Mouse (Mus musculus) lung, embryonic 15.5 days (tissue): Measurements from ENCODE around the gene Nr1i3. TPM values are rescaled to one million over a fixed set of nuclear protein-coding genes. Genes with fewer than 3 reads are reported as not detected.

Experiments used
- ATAC-seq: fragments of 200-750 bp; cut with Nextera tagmentation; 2 replicates; pipeline ENCODE4 v1.8.0; 2017; ENCODE audit warnings: moderate number of reproducible peaks, borderline replicate concordance; ENCODE audit not compliant: low FRiP score, low TSS enrichment; ENCODE audit errors: extremely low read depth
- H3K27ac ChIP-seq: fragments of 300-500 bp; sonication (generic); 2 replicates; pipeline ENCODE4 v1.5.1; 2015; ENCODE audit warnings: moderate library complexity, mild to moderate bottlenecking, inconsistent platforms
- H3K27me3 ChIP-seq: fragments of 300-500 bp; sonication (generic); 2 replicates; pipeline ENCODE4 v1.6.1; 2015; ENCODE audit warnings: inconsistent platforms
- H3K36me3 ChIP-seq: fragments of 300-500 bp; sonication (generic); 2 replicates; pipeline ENCODE4 v1.6.1; 2015; ENCODE audit warnings: inconsistent platforms
- H3K4me1 ChIP-seq: fragments of 300-500 bp; sonication (generic); 2 replicates; pipeline ENCODE4 v1.6.1; 2015; ENCODE audit warnings: inconsistent platforms
- H3K4me2 ChIP-seq: fragments of 300-500 bp; sonication (generic); 2 replicates; pipeline ENCODE4 v1.6.1; 2015; ENCODE audit warnings: inconsistent platforms, mild to moderate bottlenecking, moderate library complexity
- H3K4me3 ChIP-seq: fragments of 300-500 bp; sonication (generic); 2 replicates; pipeline ENCODE4 v1.5.1; 2015; ENCODE audit warnings: mild to moderate bottlenecking, inconsistent platforms
- H3K9ac ChIP-seq: fragments of 300-500 bp; sonication (generic); 2 replicates; pipeline ENCODE4 v1.6.1; 2015; ENCODE audit warnings: inconsistent platforms
- H3K9me3 ChIP-seq: fragments of 300-500 bp; sonication (generic); 2 replicates; pipeline ENCODE4 v1.6.1; 2016; ENCODE audit warnings: inconsistent platforms
- WGBS: fragments of 180-500 bp; shearing (Covaris S2); methylation state at CpG from one replicate; pipeline ENCODE4 v1.1.7; 2015; 5-methylcytosine and 5-hydroxymethylcytosine counted together
- polyA plus RNA-seq: library from polyadenylated mRNA; unstranded; fragments of >200 nt; fragmentation: Nextera tagmentation; extraction: Ambion mirVana; gene quantifications from 2 replicates; pipeline ENCODE4 v1.2.1, GENCODE M21; 2015

The Nr1i3 gene
- polyA plus RNA-seq, 1 experiment from 2014 or later, result 0.20 TPM

- no peaks in the 10 kb centered on the region for H3K36me3 ChIP-seq
- no peak for ATAC-seq
- no peak overlapping the region for H3K27ac ChIP-seq
- H3K4me2 ChIP-seq, result no peak overlapping the region
- WGBS, result 72% methylated on average over 13 of the region's 13 CpGs
- H3K27me3 ChIP-seq, result peaks cover 16% of the 10 kb centered on the region
- no peak overlapping the region for H3K9ac ChIP-seq
- H3K4me1 ChIP-seq, result peaks cover 14% of the 10 kb centered on the region
- no peaks in the 10 kb centered on the region for H3K9me3 ChIP-seq
- no peak overlapping the region for H3K4me3 ChIP-seq
These were observed 25.7 kb upstream of the Nr1i3 start for GRCm38 (mm10) chr1:171187851-171188700.

GRCm38 (mm10) chr1:171189046-171189445 is 24.7 kb upstream of the Nr1i3 start:
- Histone ChIP-seq H3K4me3 (no peak overlapping the region), H3K9ac (no peak overlapping the region), H3K27ac (peak overlapping the region; percentile 35), H3K27me3 (peaks cover 25% of the 10 kb centered on the region), H3K36me3 (no peaks in the 10 kb centered on the region), H3K4me2 (peak overlapping the region; percentile 19; the same call in 1 of the 2 replicates), H3K9me3 (no peaks in the 10 kb centered on the region), H3K4me1 (peaks cover 15% of the 10 kb centered on the region)
- WGBS, result 4% methylated on average over 8 of the region's 8 CpGs
- peak; percentile 16; the same call in 1 of the 2 replicates for ATAC-seq

GRCm38 (mm10) chr1:171189476-171190114 is 24.2 kb upstream of the Nr1i3 start:
- H3K4me1 ChIP-seq, result peaks cover 15% of the 10 kb centered on the region
- H3K4me2 ChIP-seq, result peak overlapping the region; percentile 19; the same call in 1 of the 2 replicates
- 38% methylated on average over 14 of the region's 14 CpGs for WGBS

GRCm38 (mm10) chr1:171190832-171191231 is 22.9 kb upstream of the Nr1i3 start:
- WGBS, result 94% methylated on average over 9 of the region's 9 CpGs
- no peaks in the 10 kb centered on the region for H3K9me3 ChIP-seq
- H3K27me3 ChIP-seq, result peaks cover 43% of the 10 kb centered on the region
- no peak overlapping the region for H3K27ac ChIP-seq
- H3K4me3 ChIP-seq, result no peak overlapping the region
- no peak overlapping the region for H3K4me2 ChIP-seq
- no peaks in the 10 kb centered on the region for H3K36me3 ChIP-seq
- no peak overlapping the region for H3K9ac ChIP-seq
- H3K4me1 ChIP-seq, result peaks cover 19% of the 10 kb centered on the region
- ATAC-seq, result no peak

More at GRCm38 (mm10) chr1:171189476-171190114, 24.2 kb upstream of the Nr1i3 start:
- no peak overlapping the region for H3K4me3 ChIP-seq
- no peaks in the 10 kb centered on the region for H3K36me3 ChIP-seq
- no peaks in the 10 kb centered on the region for H3K9me3 ChIP-seq
- H3K27ac ChIP-seq, result peak overlapping the region; percentile 35
- peak; percentile 62 for ATAC-seq
- H3K27me3 ChIP-seq, result peaks cover 31% of the 10 kb centered on the region
- H3K9ac ChIP-seq, result no peak overlapping the region

GRCm38 (mm10) chr1:171192283-171192682 is 21.5 kb upstream of the Nr1i3 start:
- no peak overlapping the region for H3K27ac ChIP-seq
- WGBS, result 49% methylated on average over 10 of the region's 10 CpGs
- no peaks in the 10 kb centered on the region for H3K9me3 ChIP-seq
- H3K4me3 ChIP-seq, result no peak overlapping the region
- ATAC-seq, result no peak
- peaks cover 58% of the 10 kb centered on the region for H3K27me3 ChIP-seq
- H3K4me2 ChIP-seq, result no peak overlapping the region
- H3K36me3 ChIP-seq, result no peaks in the 10 kb centered on the region
- H3K4me1 ChIP-seq, result peaks cover 24% of the 10 kb centered on the region
- H3K9ac ChIP-seq, result no peak overlapping the region

GRCm38 (mm10) chr1:171193093-171193840 is 20.5 kb upstream of the Nr1i3 start:
- H3K4me2 ChIP-seq, result peak overlapping the region; percentile 33
- peaks cover 65% of the 10 kb centered on the region for H3K27me3 ChIP-seq
- H3K27ac ChIP-seq, result no peak overlapping the region
- 9% methylated on average over 18 of the region's 18 CpGs for WGBS
- no peaks in the 10 kb centered on the region for H3K36me3 ChIP-seq
- H3K9me3 ChIP-seq, result no peaks in the 10 kb centered on the region
- H3K9ac ChIP-seq, result no peak overlapping the region
- ATAC-seq, result no peak
- H3K4me3 ChIP-seq, result peak overlapping the region; percentile 0; the same call in 1 of the 2 replicates
- H3K4me1 ChIP-seq, result peaks cover 24% of the 10 kb centered on the region

GRCm38 (mm10) chr1:171193911-171194830 is 19.6 kb upstream of the Nr1i3 start:
- H3K4me3 ChIP-seq, result no peak overlapping the region

GRCm38 (mm10) chr1:171195046-171195822 is 18.5 kb upstream of the Nr1i3 start:
- Histone ChIP-seq H3K36me3 (no peaks in the 10 kb centered on the region), H3K27ac (no peak overlapping the region), H3K4me1 (peaks cover 14% of the 10 kb centered on the region), H3K9ac (no peak overlapping the region), H3K4me2 (peak overlapping the region; percentile 78), H3K9me3 (no peaks in the 10 kb centered on the region), H3K27me3 (peaks cover 71% of the 10 kb centered on the region), H3K4me3 (peak overlapping the region; percentile 47)
- 0 out of 2 replicates have a peak, but pooled peaks have one; percentile 52 for ATAC-seq
- WGBS, result 9% methylated on average over 20 of the region's 20 CpGs

More at GRCm38 (mm10) chr1:171193911-171194830, 19.6 kb upstream of the Nr1i3 start:
- H3K27me3 ChIP-seq, result peaks cover 71% of the 10 kb centered on the region
- peaks cover 20% of the 10 kb centered on the region for H3K4me1 ChIP-seq
- no peak for ATAC-seq
- no peak overlapping the region for H3K4me2 ChIP-seq
- 32% methylated on average over 11 of the region's 11 CpGs for WGBS
- H3K9ac ChIP-seq, result no peak overlapping the region
- H3K27ac ChIP-seq, result no peak overlapping the region
- no peaks in the 10 kb centered on the region for H3K36me3 ChIP-seq
- H3K9me3 ChIP-seq, result no peaks in the 10 kb centered on the region

- H3K9me3 ChIP-seq, result no peaks in the 10 kb centered on the region
- H3K36me3 ChIP-seq, result no peaks in the 10 kb centered on the region
- H3K27me3 ChIP-seq, result peaks cover 71% of the 10 kb centered on the region
- ATAC-seq, result peak; percentile 90; the same call in 1 of the 2 replicates
- H3K4me2 ChIP-seq, result peak within 1 kb of the TSS; percentile 78
- under 1% methylated on average over 33 of the region's 33 CpGs for WGBS
- peak within 1 kb of the TSS; percentile 47 for H3K4me3 ChIP-seq
- H3K27ac ChIP-seq, result no peak within 1 kb of the TSS
- H3K4me1 ChIP-seq, result peaks cover 14% of the 10 kb centered on the region
- 0 out of 2 replicates have a peak within 1 kb of the TSS, but pooled peaks have one; percentile 1 for H3K9ac ChIP-seq
These were observed 17.8 kb upstream of the Nr1i3 start, which contains the start of gene Pcp4l1 for GRCm38 (mm10) chr1:171195887-171196397. Gene Pcp4l1, minus strand, starts transcription at chr1:171196268.

- no peak for ATAC-seq
- Histone ChIP-seq H3K9ac (no peak overlapping the region), H3K36me3 (no peaks in the 10 kb centered on the region), H3K27ac (no peak overlapping the region), H3K4me2 (no peak overlapping the region), H3K9me3 (no peaks in the 10 kb centered on the region), H3K27me3 (peaks cover 41% of the 10 kb centered on the region), H3K4me3 (no peak overlapping the region), H3K4me1 (peaks cover 9% of the 10 kb centered on the region; the same call in 1 of the 2 replicates)
- WGBS, result 31% methylated on average over 1 of the region's 1 CpGs
These were observed 14.2 kb upstream of the Nr1i3 start for GRCm38 (mm10) chr1:171199532-171199931.
